Mouse (Mus musculus): Measurements from ENCODE around the gene Papss2.
A peak's percentile ranks its signal among the peaks of the same experiment; 100 is the strongest.

Papss2 gene

DNA sequence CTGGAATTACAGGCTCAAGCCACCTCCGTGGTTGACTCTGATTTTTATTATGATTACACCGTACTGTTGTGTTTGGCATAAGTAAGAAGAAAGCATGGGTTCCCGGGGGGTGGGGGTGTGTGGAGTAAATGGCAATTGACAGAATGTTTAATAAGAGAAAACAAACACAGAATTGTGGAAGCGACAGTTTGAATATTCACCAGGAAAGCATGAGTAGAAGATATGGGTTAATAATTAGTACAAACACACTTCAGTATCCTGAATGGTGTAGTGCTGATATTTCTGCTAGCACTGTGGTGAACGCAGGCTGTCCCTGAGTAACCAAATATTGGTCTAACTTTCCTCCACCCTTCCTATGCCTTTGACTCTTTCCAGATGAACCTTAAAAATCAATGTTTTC lies 3.8 kb downstream of the Papss2 start:
- DNase-seq (ENCODE audit: low spot score in 2 of 2) = no peak

GRCm38 (mm10) chr19:32601033-32601770 lies 5.6 kb downstream of the Papss2 start:
- DNase-seq (ENCODE audit: low spot score in 2 of 2) = no peak

DNA sequence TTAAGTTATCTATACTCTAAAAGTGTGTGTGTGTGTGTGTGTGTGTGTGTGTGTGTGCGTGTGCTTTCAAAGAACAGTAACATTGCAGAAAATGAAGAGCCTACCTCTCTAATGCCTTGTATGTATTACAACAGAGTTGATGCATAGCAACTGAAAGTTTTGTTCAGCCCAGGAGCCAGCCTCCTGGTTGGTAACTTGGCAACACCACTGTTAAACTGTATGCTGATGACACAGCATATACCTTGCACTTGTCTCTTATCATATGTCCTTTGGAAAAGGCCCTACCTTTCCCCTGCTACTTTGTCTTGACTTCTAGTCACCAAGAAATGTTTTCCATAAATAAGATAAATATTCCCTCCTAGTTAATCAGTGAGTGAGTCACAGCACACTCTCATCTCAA lies 7.9 kb downstream of the Papss2 start:
- DNase-seq (ENCODE audit: low spot score in 2 of 2) = no peak

DNA sequence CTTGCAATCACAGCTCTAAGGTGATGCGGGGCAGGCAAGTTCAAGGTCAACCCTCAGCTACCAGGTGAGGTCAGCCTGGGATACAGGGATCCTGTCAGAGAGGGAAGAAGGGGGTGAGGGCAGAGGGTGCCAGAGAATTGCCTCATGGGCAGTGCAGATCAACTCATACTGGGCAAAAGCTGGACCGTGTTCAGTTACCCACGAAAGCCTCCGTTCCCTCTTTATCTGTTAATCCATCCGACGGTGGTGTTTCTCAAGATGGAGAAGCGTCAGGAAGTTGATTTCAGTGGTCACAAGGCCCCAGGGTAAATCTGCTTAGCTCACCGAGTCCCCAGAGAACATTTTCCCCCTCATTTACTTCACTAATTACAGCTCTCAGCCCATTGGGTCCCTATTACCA lies 8.5 kb downstream of the Papss2 start:
- DNase-seq (ENCODE audit: low spot score in 2 of 2) = no peak

DNA sequence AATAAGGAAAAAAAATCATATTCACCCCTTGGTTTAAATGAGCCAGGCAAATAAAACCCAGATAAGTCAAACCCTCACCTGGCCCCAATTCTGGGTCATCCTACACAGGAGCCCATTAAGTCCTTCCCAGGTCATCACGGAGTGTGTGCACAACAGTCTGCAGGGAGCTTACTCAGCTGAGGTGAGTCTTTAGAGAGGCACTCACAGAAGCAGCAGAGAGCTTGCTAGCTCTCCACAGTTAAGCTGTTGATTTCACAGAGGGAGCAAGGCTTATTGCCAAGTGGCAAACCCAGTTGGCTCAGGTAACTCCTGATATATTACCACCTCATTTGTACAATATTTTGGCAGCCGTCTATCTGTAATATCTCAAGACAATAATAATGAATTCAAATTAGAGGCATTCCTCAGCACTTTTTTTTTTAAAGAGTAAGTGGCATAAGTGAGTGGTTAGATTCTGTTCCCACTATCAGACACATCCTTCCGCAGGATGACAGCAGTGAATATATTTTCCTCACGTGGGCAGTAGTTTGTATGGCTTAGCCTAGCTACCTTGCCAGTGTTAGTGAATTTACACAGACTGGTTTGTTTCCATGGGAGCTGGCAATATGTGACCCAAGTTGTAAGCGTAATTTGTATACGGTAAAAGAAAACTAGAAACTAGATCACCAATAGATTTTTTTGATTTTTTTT lies 9.1 kb downstream of the Papss2 start:
- DNase-seq (ENCODE audit: low spot score in 2 of 2) = no peak

DNA sequence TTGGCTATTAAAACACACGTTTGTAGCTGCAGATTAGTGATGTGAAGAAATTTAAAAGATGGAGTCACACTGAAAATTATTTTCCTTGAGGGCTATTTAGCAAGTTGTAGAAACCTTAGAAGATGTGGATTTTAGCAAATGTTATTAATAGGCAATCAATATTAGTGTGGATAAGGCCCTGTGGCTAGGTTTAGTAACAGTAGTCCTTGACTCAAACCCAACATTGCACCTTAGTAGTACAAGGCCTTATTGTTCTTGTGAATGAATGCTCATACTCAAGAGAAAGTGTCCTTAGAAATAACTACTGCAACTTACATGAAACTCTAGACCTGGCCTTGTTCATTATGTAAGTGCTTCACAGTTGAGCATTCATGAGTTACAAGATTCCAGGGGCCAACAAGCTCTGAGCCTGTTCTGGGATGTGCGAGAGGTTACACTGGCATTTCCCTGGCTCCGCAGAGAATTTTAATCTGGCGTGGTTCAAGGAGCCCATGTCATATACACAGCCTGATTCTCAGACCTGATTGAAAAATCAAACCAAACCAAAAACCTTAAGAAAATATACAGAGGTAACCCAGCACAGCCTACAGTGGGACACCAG lies 10.7 kb downstream of the Papss2 start:
- DNase-seq (ENCODE audit: low spot score in 2 of 2) = no peak

DNA sequence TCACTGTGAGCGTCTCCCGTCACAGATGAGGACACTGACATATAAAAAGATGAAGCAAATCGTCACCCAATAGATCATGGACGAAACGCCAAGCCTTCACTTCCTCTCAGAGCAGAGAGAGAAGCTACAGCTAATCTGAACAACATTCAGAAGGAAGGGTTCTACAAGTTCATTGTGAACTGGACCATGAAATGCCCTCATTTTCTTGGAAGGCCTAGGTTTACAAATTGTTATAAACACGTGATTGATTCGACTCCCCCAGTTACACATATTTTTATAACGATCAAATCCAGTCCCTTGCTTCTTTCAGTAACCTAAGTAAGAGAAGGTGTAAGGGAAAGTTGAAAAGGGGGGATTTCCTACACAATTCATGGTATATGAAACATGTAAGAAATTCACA lies 11.4 kb downstream of the Papss2 start:
- DNase-seq (ENCODE audit: low spot score in 2 of 2) = no peak

- no peak for DNase-seq (ENCODE audit: low spot score in 2 of 2)
These were observed 15.9 kb downstream of the Papss2 start for GRCm38 (mm10) chr19:32611386-32612092.

- DNase-seq (ENCODE audit: low spot score in 2 of 2) = no peak
These were observed 18.6 kb downstream of the Papss2 start for GRCm38 (mm10) chr19:32614046-32614771.

GRCm38 (mm10) chr19:32614772-32615099 lies 19.1 kb downstream of the Papss2 start:
- DNase-seq (ENCODE audit: low spot score in 2 of 2) = no peak

DNA sequence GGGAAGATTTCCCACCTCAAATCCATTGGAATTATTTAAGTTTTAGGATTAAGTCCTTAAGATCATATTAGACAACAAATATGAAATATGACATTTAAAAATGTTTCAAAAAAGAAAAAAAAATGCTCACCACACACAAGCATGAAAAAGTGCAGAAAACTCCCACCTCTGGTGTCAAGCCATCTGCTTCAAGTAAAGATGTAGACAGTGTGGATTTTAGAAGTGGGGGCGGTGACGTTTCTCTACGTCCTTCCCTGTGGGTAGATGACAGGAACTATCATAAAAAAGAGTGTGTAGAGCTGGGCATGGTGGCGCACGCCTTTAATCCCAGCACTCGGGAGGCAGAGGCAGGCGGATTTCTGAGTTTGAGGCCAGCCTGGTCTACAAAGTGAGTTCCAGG lies 21.1 kb downstream of the Papss2 start:
- DNase-seq (ENCODE audit: low spot score in 2 of 2) = no peak

DNA sequence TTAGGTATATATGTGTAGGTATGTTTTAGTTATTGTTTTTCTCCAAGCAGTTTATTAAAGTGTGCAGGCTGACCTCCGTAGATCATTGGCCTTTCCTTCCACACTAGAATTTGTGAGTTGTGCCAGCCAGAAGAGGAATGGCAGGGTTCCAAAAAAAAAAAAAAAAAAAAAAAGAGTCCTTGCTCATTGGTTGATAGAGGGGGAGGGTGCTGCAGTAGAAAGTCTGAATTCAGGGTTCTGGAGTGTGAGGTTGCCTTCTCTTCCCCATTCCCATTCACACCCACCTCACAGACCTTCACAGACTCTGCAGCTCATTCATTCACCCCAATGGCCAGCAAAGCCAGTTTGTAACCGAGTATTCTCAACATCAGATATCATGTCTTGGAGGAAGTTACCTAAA lies 24.1 kb downstream of the Papss2 start:
- DNase-seq (ENCODE audit: low spot score in 2 of 2) = no peak

GRCm38 (mm10) chr19:32620859-32621445 lies 25.4 kb downstream of the Papss2 start:
- DNase-seq (ENCODE audit: low spot score in 2 of 2) = no peak

GRCm38 (mm10) chr19:32622142-32622541 lies 26.6 kb downstream of the Papss2 start:
- no peak for DNase-seq (ENCODE audit: low spot score in 2 of 2)

- DNase-seq (ENCODE audit: low spot score in 2 of 2) = peak in 1 of 2 experiments; percentile 11
These were observed 31.3 kb downstream of the Papss2 start for GRCm38 (mm10) chr19:32626768-32627331.

- no peak for DNase-seq (ENCODE audit: low spot score in 2 of 2)
These were observed 32.0 kb downstream of the Papss2 start for GRCm38 (mm10) chr19:32627631-32628030.

DNA sequence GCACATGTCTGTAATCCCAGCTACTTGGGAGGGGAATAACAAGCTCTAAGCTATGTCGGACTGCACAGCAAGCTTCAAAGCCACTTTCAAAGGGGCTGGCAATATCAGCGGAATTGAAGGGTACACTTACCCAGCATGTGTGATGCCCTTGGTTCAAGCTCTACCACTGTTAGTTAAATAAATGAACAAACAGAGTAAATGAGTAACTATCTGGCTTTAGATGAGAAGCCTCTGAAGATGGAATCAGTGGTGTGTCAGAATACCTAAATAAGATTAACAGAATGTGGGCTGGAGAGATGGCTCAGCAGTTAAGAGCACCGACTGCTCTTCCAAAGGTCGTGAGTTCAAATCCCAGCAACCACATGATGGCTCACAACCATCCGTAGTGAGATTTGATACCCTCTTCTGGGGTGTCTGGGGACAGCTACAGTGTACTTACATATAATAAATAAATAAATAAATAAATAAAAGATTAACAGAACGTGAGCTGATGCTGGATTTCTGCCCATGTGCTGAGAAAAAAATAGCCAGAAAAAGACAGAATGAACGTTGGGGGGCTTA lies 33.1 kb downstream of the Papss2 start:
- DNase-seq (ENCODE audit: low spot score in 2 of 2) = no peak

GRCm38 (mm10) chr19:32634916-32635315 lies 39.3 kb downstream of the Papss2 start:
- no peak for DNase-seq (ENCODE audit: low spot score in 2 of 2)

GRCm38 (mm10) chr19:32637357-32638275 lies 42.0 kb downstream of the Papss2 start:
- DNase-seq (ENCODE audit: low spot score in 2 of 2) = peak in 1 of 2 experiments; percentile 9

Measured in natural killer cell, adult 2 months (primary cell).